Mouse (Mus musculus) forebrain, embryonic 13.5 days (tissue): Measurements from ENCODE around the gene Pnliprp2. TPM values are rescaled to one million over a fixed set of nuclear protein-coding genes. Genes with fewer than 3 reads are reported as not detected.

ENCODE experiments used
- ATAC-seq: fragments of 200-750 bp; cut with Nextera tagmentation; 2 replicates; pipeline ENCODE4 v1.8.0; 2017
- H3K27ac ChIP-seq: fragments of 300-500 bp; sonication (generic); 2 replicates; pipeline ENCODE4 v1.5.1; 2015; ENCODE audit warnings: inconsistent platforms, mild to moderate bottlenecking, moderate library complexity
- H3K27me3 ChIP-seq: fragments of 300-500 bp; sonication (generic); 2 replicates; pipeline ENCODE4 v1.6.1; 2015; ENCODE audit warnings: mild to moderate bottlenecking, inconsistent platforms
- H3K36me3 ChIP-seq: fragments of 300-500 bp; sonication (generic); 2 replicates; pipeline ENCODE4 v1.6.1; 2015; ENCODE audit warnings: mild to moderate bottlenecking, inconsistent platforms; ENCODE audit not compliant: poor library complexity, severe bottlenecking
- H3K4me1 ChIP-seq: fragments of 300-500 bp; sonication (generic); 2 replicates; pipeline ENCODE4 v1.6.1; 2015; ENCODE audit warnings: inconsistent platforms
- H3K4me2 ChIP-seq: fragments of 300-500 bp; sonication (generic); 2 replicates; pipeline ENCODE4 v1.6.1; 2015; ENCODE audit warnings: inconsistent platforms, mild to moderate bottlenecking, moderate library complexity
- H3K4me3 ChIP-seq: fragments of 300-500 bp; sonication (generic); 2 replicates; pipeline ENCODE4 v1.5.1; 2015; ENCODE audit warnings: mild to moderate bottlenecking, inconsistent platforms
- H3K9ac ChIP-seq: fragments of 300-500 bp; sonication (generic); 2 replicates; pipeline ENCODE4 v1.6.1; 2015; ENCODE audit warnings: mild to moderate bottlenecking, inconsistent platforms
- H3K9me3 ChIP-seq: fragments of 300-500 bp; sonication (generic); replicated peaks from 2 replicates; pipeline ENCODE4 v1.6.1; 2016; ENCODE audit warnings: inconsistent platforms
- WGBS: fragments of 180-500 bp; shearing (Covaris S2); methylation state at CpG from one replicate; pipeline ENCODE4 v1.1.7; 2015; 5-methylcytosine and 5-hydroxymethylcytosine counted together
- polyA plus RNA-seq: library from polyadenylated mRNA; unstranded; fragments of >200 nt; fragmentation: Nextera tagmentation; extraction: Ambion mirVana; gene quantifications from 2 replicates; pipeline ENCODE4 v1.2.1, GENCODE M21; 2015

The Pnliprp2 gene
- 0.21 TPM in 1 of 2 replicates, not detected in the other for polyA plus RNA-seq

GRCm38 (mm10) chr19:58759423-58759822 is at the start of gene Pnliprp2:
TSS of gene Pnliprp2 (plus strand) at chr19:58759719.
- WGBS: 66% methylated on average over 9 of the region's 9 CpGs
- no peak for ATAC-seq
- H3K9me3 ChIP-seq: no peaks in the 10 kb centered on the region

GRCm38 (mm10) chr19:58717925-58718324 is 41.6 kb upstream of the Pnliprp2 start:
- Histone ChIP-seq H3K27me3 (no peaks in the 10 kb centered on the region), H3K36me3 (no peaks in the 10 kb centered on the region), H3K4me3 (no peak overlapping the region), H3K4me2 (no peak overlapping the region), H3K4me1 (no peaks in the 10 kb centered on the region), H3K9ac (no peak overlapping the region), H3K9me3 (no peaks in the 10 kb centered on the region), H3K27ac (no peak overlapping the region)
- 84% methylated on average over 4 of the region's 4 CpGs for WGBS
- ATAC-seq: no peak

More at GRCm38 (mm10) chr19:58759423-58759822, at the start of gene Pnliprp2:
- Histone ChIP-seq H3K36me3 (no peaks in the 10 kb centered on the region), H3K27ac (no peak within 1 kb of the TSS), H3K9ac (no peak within 1 kb of the TSS), H3K4me3 (no peak within 1 kb of the TSS), H3K4me1 (peaks cover 5% of the 10 kb centered on the region), H3K4me2 (no peak within 1 kb of the TSS), H3K27me3 (peaks cover 2% of the 10 kb centered on the region; the same call in 1 of the 2 replicates)

- no peaks in the 10 kb centered on the region for H3K36me3 ChIP-seq
- no peak overlapping the region for H3K4me2 ChIP-seq
- H3K27me3 ChIP-seq: no peaks in the 10 kb centered on the region
- no peak for ATAC-seq
- no peak overlapping the region for H3K4me3 ChIP-seq
- H3K9ac ChIP-seq: no peak overlapping the region
- H3K9me3 ChIP-seq: peaks cover under 1% of the 10 kb centered on the region; the same call in 1 of the 2 replicates
- no peaks in the 10 kb centered on the region for H3K4me1 ChIP-seq
- H3K27ac ChIP-seq: no peak overlapping the region
Observed at GRCm38 (mm10) chr19:58720439-58720838, 39.1 kb upstream of the Pnliprp2 start.

DNA sequence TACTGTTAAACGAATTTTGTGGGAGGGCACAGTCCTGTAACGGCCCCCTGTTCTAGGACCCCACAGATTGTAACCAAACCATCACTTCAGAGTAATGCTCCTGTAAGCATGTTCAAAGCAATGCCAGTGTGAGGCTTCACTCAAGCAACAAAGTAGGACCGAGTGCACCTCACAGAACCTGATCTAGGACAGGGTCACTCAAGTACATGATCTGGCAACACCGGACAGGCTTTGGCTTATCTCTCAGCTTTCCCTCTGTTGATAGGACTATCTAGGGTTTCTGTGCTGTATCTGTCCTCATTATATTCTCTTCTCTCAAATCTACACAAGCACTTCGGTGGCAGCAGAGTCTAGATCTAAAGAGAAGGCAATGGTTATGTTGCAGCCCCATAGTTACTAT is 33.0 kb upstream of the Pnliprp2 start:
- Histone ChIP-seq H3K36me3 (no peaks in the 10 kb centered on the region), H3K9ac (no peak overlapping the region), H3K9me3 (peaks cover 2% of the 10 kb centered on the region; the same call in 1 of the 2 replicates), H3K4me2 (no peak overlapping the region), H3K4me1 (no peaks in the 10 kb centered on the region), H3K27me3 (no peaks in the 10 kb centered on the region), H3K4me3 (no peak overlapping the region), H3K27ac (no peak overlapping the region)
- WGBS: 95% methylated on average over 5 of the region's 5 CpGs
- ATAC-seq: no peak

DNA sequence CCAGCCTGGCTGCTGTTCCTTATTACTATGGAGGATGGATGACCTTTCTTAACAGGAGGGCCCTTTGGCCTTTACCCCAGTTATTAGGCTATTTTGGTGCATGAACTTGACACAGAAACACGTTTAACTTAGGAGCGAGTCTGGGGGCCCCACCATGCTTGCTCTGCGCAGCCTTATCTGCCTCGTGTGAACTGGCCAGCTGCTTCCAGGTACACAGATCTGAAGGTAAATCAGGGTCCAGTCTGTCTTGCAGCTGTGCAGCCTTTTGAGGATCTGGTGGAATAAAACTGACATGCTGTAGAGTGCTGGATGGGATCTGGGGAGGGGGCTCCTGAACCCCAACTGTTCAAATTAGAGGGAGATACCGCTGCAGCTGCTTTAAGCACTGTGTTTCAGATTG is 31.8 kb upstream of the Pnliprp2 start:
- no peaks in the 10 kb centered on the region for H3K36me3 ChIP-seq
- ATAC-seq: no peak
- H3K4me2 ChIP-seq: no peak overlapping the region
- no peak overlapping the region for H3K9ac ChIP-seq
- 91% methylated on average over 5 of the region's 5 CpGs for WGBS
- H3K9me3 ChIP-seq: peaks cover 2% of the 10 kb centered on the region; the same call in 1 of the 2 replicates
- H3K4me3 ChIP-seq: no peak overlapping the region
- H3K27ac ChIP-seq: no peak overlapping the region
- no peaks in the 10 kb centered on the region for H3K4me1 ChIP-seq
- no peaks in the 10 kb centered on the region for H3K27me3 ChIP-seq

DNA sequence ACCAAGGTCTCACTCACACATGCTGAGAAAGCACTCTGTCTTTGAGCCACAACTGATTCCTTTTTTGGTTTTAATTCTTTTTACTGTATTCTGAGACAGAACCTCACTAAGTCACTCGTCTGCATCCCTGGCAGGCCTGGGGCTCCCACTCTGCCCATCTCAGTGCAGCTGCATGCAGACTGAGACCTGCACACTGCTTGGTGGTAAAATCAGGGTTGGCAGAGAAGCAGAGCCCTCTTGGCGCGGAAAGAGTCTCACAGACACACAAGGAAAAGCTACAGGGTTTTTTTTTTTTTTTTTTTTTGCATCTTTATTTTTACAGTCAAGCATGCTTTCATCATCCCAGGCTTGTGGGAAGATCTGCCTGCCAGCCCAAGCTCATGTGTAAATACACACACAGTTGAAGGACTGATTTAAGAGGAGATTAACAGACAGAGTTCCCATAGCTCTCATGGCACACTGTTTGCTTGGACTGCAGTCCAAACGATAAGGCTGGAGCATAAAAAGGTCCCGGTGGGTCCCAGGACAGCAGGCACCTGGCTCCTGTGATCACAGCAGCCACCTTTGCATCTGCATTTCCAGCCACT is 31.0 kb upstream of the Pnliprp2 start, which contains the start of gene Pnliprp1:
Pnliprp1 (plus strand) TSS at position 443 of the 587 bp plus-strand sequence.
- no peaks in the 10 kb centered on the region for H3K27me3 ChIP-seq
- no peak within 1 kb of the TSS for H3K4me3 ChIP-seq
- no peak within 1 kb of the TSS for H3K9ac ChIP-seq
- H3K9me3 ChIP-seq: peaks cover 2% of the 10 kb centered on the region; the same call in 1 of the 2 replicates
- ATAC-seq: peak; percentile 51; the same call in 1 of the 2 replicates
- H3K4me2 ChIP-seq: no peak within 1 kb of the TSS
- H3K27ac ChIP-seq: no peak within 1 kb of the TSS
- WGBS: 59% methylated on average over 5 of the region's 5 CpGs
- H3K4me1 ChIP-seq: no peaks in the 10 kb centered on the region
- no peaks in the 10 kb centered on the region for H3K36me3 ChIP-seq

GRCm38 (mm10) chr19:58733216-58733615 is 26.3 kb upstream of the Pnliprp2 start:
- Histone ChIP-seq H3K4me3 (no peak overlapping the region), H3K9me3 (no peaks in the 10 kb centered on the region), H3K27ac (no peak overlapping the region), H3K4me2 (no peak overlapping the region), H3K9ac (no peak overlapping the region), H3K4me1 (no peaks in the 10 kb centered on the region), H3K27me3 (no peaks in the 10 kb centered on the region), H3K36me3 (no peaks in the 10 kb centered on the region)
- ATAC-seq: no peak
- WGBS: 84% methylated on average over 6 of the region's 6 CpGs

GRCm38 (mm10) chr19:58738111-58738510 is 21.4 kb upstream of the Pnliprp2 start:
- H3K4me3 ChIP-seq: no peak overlapping the region
- no peak overlapping the region for H3K27ac ChIP-seq
- H3K4me2 ChIP-seq: no peak overlapping the region
- 88% methylated on average over 4 of the region's 4 CpGs for WGBS
- no peaks in the 10 kb centered on the region for H3K36me3 ChIP-seq
- H3K9ac ChIP-seq: no peak overlapping the region
- no peaks in the 10 kb centered on the region for H3K27me3 ChIP-seq
- H3K9me3 ChIP-seq: no peaks in the 10 kb centered on the region
- peaks cover 5% of the 10 kb centered on the region for H3K4me1 ChIP-seq
- no peak for ATAC-seq

GRCm38 (mm10) chr19:58741036-58741435 is 18.5 kb upstream of the Pnliprp2 start:
- H3K27ac ChIP-seq: no peak overlapping the region

DNA sequence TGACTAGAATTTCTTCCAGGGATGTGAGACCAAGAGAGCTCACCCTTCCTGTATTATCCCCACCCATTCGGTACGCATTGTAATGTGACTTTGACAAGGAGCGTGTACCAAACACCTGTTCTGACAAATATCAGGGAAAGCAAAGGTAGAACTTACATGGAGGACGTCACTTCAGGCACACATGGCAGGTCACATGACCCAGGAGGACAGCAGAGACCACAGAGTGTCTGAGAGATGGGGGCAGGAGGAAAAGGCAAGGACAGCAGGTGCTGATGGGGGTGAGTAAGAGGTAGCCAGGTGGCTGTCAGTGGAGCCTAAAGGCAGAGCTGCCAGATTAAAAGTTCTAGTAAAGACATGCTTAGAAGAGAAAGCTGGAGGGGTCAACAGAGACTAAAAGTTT is 16.8 kb upstream of the Pnliprp2 start:
- ATAC-seq: no peak
- no peak overlapping the region for H3K4me3 ChIP-seq
- H3K27me3 ChIP-seq: no peaks in the 10 kb centered on the region
- H3K36me3 ChIP-seq: no peaks in the 10 kb centered on the region
- H3K9ac ChIP-seq: no peak overlapping the region
- H3K9me3 ChIP-seq: no peaks in the 10 kb centered on the region
- no peak overlapping the region for H3K4me2 ChIP-seq
- WGBS: 91% methylated on average over 4 of the region's 4 CpGs
- H3K27ac ChIP-seq: no peak overlapping the region
- peaks cover 5% of the 10 kb centered on the region for H3K4me1 ChIP-seq

More at GRCm38 (mm10) chr19:58741036-58741435, 18.5 kb upstream of the Pnliprp2 start:
- Histone ChIP-seq H3K4me1 (peaks cover 5% of the 10 kb centered on the region), H3K27me3 (no peaks in the 10 kb centered on the region), H3K4me2 (no peak overlapping the region), H3K4me3 (no peak overlapping the region), H3K36me3 (no peaks in the 10 kb centered on the region), H3K9me3 (no peaks in the 10 kb centered on the region), H3K9ac (no peak overlapping the region)
- no peak for ATAC-seq
- 49% methylated on average over 6 of the region's 6 CpGs for WGBS

- WGBS: 85% methylated on average over 4 of the region's 4 CpGs
- Histone ChIP-seq H3K36me3 (no peaks in the 10 kb centered on the region), H3K4me1 (peaks cover 5% of the 10 kb centered on the region), H3K4me3 (no peak overlapping the region), H3K27ac (no peak overlapping the region), H3K9me3 (no peaks in the 10 kb centered on the region), H3K9ac (no peak overlapping the region), H3K4me2 (no peak overlapping the region), H3K27me3 (no peaks in the 10 kb centered on the region)
- no peak for ATAC-seq
Observed at GRCm38 (mm10) chr19:58743736-58744135, 15.8 kb upstream of the Pnliprp2 start.

DNA sequence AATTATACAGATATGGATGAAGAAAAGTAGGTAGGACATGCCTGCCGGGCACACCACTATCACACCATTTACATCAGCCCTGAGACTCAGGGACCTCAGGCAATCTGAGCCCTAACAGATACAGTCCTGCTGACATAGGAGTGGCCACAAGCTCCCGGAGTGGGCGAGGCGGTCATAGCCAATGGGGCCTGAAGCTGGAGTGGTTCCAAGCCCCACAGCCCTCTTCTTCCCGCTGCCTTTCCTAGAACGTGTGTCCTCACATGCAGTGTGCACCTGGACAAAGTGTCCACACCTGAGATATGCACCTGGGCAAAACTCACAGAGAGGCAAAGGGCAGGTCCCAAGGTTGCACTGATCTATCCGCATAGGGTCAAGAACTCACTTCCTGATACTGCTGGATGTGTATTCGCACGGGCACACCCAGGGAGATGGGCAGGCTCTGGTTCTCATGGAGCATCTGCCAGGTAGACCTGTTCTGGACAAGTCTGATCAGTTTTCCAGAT is 12.0 kb upstream of the Pnliprp2 start:
- Histone ChIP-seq H3K9ac (no peak overlapping the region), H3K9me3 (no peaks in the 10 kb centered on the region), H3K4me1 (no peaks in the 10 kb centered on the region), H3K27me3 (no peaks in the 10 kb centered on the region), H3K27ac (no peak overlapping the region), H3K4me3 (no peak overlapping the region), H3K4me2 (no peak overlapping the region), H3K36me3 (no peaks in the 10 kb centered on the region)
- ATAC-seq: no peak
- 95% methylated on average over 9 of the region's 9 CpGs for WGBS

DNA sequence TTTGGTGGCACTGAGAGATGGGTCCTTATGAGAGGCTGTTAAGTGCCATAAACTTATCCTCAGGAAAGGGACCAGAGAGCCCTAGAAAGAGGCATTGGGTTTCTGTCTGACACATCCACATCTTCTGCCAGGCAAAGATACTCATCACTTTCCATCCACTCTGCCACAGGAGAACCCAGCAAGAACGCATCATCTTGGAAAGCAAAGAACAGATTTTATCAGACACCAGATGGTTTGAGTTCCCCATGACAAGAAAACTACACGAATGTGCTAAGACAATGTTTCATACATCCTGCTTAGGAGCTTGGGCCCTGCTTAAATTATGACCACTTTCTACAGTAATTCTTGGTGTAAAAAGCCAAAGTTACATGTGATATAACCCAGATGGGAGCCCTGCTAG is 8.7 kb upstream of the Pnliprp2 start:
- H3K9me3 ChIP-seq: peaks cover 2% of the 10 kb centered on the region; the same call in 1 of the 2 replicates
- no peak overlapping the region for H3K9ac ChIP-seq
- no peaks in the 10 kb centered on the region for H3K36me3 ChIP-seq
- H3K4me3 ChIP-seq: no peak overlapping the region
- 89% methylated on average over 2 of the region's 2 CpGs for WGBS
- no peak for ATAC-seq
- no peaks in the 10 kb centered on the region for H3K4me1 ChIP-seq
- no peaks in the 10 kb centered on the region for H3K27me3 ChIP-seq
- H3K4me2 ChIP-seq: no peak overlapping the region
- no peak overlapping the region for H3K27ac ChIP-seq
